Mouse (Mus musculus): ENCODE data around the gene Spats2.
A peak's percentile ranks its signal among the peaks of the same experiment; 100 is the strongest.

The Spats2 gene

DNA sequence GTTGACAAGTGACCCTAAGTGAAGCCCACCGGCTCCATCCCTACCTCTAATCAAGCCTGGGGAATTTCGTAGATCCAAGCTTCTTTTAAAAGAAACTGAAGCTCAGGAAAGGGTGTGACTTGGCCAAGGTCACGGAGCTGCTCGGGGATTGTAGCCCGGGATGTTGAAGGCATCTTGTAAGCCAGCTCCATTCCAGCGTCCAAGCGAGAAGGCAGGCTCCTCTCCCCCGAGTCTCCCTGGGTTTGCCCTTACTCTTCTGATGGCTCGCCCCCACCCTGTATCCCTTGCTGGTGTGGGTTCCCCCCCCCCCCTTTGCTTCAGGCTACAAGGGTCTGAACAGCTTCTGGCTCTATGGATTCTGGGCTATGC, 27.2 kb upstream of the Spats2 start:
- no peak for DNase-seq

DNA sequence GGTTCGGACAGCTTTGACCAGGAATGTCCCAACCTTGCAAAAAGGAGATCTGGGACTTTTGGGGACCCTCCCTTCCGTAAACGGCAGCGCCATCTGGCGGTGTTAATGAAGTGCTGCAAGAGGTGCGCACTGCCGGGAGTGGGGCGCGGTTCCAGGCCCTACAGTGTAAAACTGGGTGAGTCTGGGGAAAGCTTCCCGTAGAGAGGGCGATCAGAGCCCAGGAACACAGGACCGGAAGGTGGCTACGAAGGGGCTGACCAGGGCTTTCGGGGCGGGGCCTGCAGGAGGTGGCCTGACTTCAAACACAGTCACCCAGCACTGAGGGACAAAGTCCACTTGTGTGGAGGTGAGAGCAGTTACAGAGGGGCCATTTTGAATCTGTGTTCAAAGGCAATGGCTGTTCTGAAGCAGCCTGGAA, 26.6 kb upstream of the Spats2 start:
- no peak for DNase-seq

- DNase-seq = no peak
Measured at GRCm38 (mm10) chr15:99099984-99100383, 25.7 kb upstream of the Spats2 start.

DNA sequence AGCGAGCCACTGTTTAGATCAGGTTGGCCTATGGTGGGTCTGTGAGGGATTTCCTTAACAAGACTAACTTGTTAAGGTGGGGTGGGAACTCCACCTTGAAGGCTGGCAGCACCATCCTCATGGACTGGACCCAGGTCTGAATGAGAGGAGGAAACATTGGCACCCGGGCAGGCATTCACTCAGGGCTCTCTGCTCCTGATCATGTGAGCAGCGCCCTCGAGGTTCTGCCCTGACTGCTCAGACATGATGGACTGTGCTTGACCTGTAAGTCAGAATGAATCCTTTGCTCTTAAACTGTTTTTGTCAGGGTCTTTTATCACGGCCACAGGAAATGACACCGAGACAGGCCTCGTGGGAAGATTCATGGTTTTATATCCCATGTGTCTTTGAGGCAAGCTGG, 20.5 kb upstream of the Spats2 start:
- DNase-seq = no peak

DNA sequence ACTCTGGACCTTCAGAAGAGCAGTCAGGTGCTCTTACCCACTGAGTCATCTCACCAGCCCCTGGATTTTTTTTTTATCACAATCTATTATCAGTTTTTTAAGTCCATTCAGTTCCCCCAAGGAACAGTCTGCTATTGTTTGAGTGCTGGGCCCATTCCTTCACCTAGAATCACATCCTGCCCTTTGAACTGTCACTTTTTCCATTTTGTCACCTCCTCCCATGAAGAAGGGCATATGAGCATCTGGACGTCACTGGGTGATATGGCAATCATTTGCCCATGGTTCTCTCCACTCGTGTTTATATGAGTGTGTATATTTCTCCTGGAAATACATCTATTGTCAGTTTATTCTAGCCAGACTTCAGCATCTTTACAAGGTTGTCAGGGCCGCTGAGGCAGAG, 17.9 kb upstream of the Spats2 start:
- DNase-seq = no peak

GRCm38 (mm10) chr15:99111139-99111538, 14.6 kb upstream of the Spats2 start:
- no peak for DNase-seq

- DNase-seq = no peak
Measured at GRCm38 (mm10) chr15:99111809-99112208, 13.9 kb upstream of the Spats2 start.

GRCm38 (mm10) chr15:99112843-99113395, 12.8 kb upstream of the Spats2 start:
- no peak for DNase-seq

- no peak for DNase-seq
Measured at GRCm38 (mm10) chr15:99113396-99113975, 12.2 kb upstream of the Spats2 start.

DNA sequence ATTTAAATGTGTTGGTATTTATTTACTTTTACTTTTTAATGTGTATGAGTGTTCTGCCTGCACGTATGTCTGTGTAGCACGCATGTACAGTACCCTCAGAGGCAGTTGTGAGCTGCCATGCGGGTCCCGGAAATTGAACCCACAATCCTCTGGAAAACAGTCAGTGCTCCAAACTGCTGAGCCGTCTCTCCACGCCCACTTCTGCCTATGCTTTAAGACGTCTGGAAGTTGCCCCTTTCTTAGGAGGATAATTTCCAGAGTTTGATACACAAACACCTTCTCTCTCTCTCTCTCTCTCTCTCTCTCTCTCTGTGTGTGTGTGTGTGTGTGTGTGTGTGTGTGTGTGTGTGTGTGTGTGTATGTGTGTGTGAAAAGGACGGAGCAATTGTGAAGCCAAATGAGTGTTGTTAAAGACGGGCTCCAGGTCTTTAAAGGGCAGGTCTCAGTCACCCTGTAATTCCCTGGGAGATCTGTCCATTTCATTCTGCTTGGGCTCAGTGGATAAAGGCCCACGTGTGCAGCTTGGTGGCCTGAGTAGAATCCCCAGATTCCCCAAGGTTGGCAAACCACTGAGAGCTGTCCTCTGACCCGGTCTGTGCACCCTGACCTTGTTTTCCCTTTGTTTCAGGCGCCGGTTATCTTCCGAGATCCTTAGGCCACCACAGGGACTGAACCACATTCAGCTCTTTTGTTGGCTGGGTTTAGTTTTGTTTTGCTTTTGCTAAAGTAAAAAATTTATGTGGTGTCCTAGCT, 11.2 kb upstream of the Spats2 start:
- no peak for DNase-seq

DNA sequence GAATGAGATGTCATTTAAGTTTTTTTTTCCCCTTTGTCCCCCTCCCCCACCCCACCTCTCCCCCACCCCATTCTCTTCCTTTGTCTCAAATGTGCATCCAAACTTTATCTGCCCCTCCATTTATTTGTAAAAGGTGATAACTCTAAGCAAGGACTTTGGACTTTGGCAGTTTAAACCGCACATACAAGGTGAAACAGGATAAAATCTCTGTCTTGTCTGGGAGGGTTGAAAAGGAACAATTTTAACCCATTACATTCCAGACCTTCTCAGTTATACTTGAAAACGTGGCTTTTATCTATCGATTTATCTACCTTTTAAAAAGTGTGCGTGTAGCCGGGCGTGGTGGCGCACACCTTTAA, 10.7 kb upstream of the Spats2 start:
- DNase-seq = no peak

GRCm38 (mm10) chr15:99116539-99116938, 9.2 kb upstream of the Spats2 start:
- no peak for DNase-seq

DNA sequence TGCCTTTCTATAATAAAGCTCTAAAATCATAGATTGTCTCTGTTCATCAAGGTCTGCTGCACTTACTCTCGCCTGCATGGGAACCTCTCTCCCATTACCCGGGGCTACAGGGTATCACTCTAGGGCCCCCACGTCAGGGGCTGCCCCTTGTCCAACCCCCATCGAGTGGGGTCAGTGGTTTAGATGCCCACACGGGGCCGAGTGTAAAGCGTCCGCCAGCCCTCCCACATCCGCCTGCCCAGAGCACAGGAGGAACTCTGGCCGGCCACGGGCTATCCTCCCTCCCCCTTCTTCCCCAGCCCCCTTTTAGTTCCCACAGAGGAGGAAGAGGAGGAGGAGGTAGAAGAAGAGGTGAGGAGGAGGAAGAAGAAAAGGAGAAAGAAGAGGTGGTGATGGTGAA, 4.9 kb upstream of the Spats2 start:
- DNase-seq = no peak

DNA sequence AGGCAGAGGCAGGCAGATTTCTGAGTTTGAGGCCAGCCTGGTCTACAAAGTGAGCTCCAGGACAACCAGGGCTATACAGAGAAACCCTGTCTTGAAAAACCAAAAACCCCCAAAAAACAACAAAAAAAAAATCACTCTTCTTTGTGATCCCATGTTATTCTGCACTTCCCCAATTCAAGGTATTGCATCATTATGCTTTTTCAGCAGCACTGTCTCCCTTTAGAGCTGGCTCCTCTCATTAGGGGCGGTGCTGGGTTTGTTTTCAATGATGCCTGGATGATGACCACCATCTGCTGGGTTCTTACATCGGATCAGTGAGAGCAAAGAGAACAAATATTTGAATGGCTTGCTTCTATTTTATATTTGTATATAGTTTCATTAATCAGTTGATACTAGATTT, 3.1 kb upstream of the Spats2 start:
- DNase-seq = no peak

- DNase-seq = peak; percentile 89
Measured at GRCm38 (mm10) chr15:99126081-99126815, 532 bp downstream of the Spats2 start.

DNA sequence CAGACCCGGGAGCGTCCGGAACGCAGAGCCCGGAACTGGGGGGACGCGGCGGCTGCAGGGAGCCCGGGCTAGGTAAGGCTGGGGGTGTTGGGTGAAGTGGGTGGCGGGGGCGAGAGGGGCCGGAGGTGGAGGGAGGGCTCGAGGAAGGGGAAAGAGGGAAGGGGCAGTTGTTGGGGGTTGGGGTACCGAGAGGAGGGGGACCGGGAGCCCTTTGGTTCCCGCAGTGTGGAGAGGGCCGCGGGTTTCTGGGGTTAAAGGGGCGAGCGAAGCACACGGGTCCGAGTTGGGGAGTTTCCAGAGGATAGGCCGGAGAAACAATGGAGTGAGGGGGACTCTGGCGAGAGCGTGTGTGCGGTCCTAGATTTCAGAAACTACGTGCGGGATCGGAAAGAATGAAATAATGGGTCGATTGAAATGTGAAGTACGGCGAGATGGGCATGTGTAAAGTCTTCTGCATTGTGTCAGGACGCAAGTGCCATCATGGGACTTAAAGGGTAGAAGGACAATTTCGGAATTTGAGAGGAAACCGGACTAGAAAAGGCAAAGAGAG, 1.2 kb downstream of the Spats2 start:
- peak; percentile 23 for DNase-seq

GRCm38 (mm10) chr15:99127851-99128522, 2.3 kb downstream of the Spats2 start:
- no peak for DNase-seq

DNA sequence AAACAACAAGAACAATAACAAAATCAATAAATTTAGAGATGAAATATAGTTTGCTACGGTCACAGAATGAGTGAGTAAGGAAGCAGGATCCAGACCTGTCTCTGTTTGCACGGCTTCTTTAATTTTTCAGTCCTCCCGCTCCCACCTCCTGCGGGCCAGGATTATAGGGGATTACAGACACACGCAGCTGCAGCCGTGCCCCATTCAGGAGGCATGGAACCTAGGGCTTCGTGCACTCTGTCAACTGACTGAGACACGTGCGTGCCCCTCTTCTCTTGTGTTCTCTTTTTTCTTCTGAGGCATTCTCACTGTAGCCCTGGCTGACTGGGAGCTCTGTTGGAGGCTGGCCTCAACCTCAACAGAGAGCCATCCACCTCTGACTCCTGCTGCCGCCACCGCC, 3.7 kb downstream of the Spats2 start:
- no peak for DNase-seq

- no peak for DNase-seq
Measured at GRCm38 (mm10) chr15:99129956-99130910, 4.5 kb downstream of the Spats2 start.

DNA sequence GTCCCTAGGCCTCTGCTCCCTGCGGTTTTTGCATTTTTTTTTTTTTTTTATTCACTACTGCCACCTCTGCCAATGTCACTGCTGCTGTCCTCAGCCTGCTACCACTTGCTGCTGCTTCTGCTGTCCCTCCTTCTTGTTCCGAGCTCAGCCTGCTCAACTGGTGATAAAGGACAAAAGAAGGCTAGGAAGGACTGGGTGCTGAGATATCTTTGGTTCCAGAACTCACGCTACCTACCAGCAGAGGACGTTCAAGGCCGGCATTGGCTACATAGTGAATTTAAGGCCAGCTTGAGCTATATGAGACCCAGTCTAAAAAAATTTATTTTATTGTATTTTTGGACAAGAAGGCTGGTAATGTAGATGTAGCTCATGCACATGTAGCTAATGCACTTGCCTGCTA, 12.7 kb downstream of the Spats2 start:
- no peak for DNase-seq

GRCm38 (mm10) chr15:99139669-99140068, 14.0 kb downstream of the Spats2 start:
- DNase-seq = peak; percentile 57

GRCm38 (mm10) chr15:99150516-99150915, 24.8 kb downstream of the Spats2 start:
- DNase-seq = no peak

Measured in cerebellum, adult 9-10 months (tissue).